9 mouse cellular contexts compared by ENCODE assay signal in genomic region chr12:16185431-16185923, GRCm38 (mm10).
A peak's percentile ranks its signal among the peaks of the same experiment; 100 is the strongest.
DNase-seq lines count a peak whose midpoint lies in the region; ATAC-seq and TF ChIP-seq lines count a peak whose summit lies in the region.
"Had no signal": no experiment of that assay in that cellular context is flagged by ENCODE, and none has a peak within 500 bp of the region (broad histone marks: within the 10 kb centered on the region; RNA-seq: fewer than 3 reads in every experiment).

No protein-coding gene starts in this region.

- peak overlapping the region; percentile 65 for H3K4me3 ChIP-seq in gastrocnemius, adult 2 months
- H3K4me3 ChIP-seq in forebrain, embryonic 11.5 days (ENCODE audit: low read depth, low read length): no peak overlapping the region
- no peak overlapping the region for H3K4me3 ChIP-seq in neural tube, embryonic 15.5 days (replicated peaks)

- H3K27me3 ChIP-seq in forebrain, embryonic 11.5 days (ENCODE audit: control insufficient read depth, insufficient read depth, low read length): no peaks in the 10 kb centered on the region
- H3K27me3 ChIP-seq in neural tube, embryonic 15.5 days (replicated peaks): no peaks in the 10 kb centered on the region
- H3K27me3 ChIP-seq: CH12.LX had no signal

- peak overlapping the region; percentile 73 for H3K27ac ChIP-seq in gastrocnemius, adult 2 months
- no peak overlapping the region for H3K27ac ChIP-seq in forebrain, embryonic 11.5 days (ENCODE audit: low read depth, low read length)
- no peak overlapping the region for H3K27ac ChIP-seq in neural tube, embryonic 15.5 days (replicated peaks)

- DNase-seq in embryo, embryonic 10 days (ENCODE audit: low spot score): peak; percentile 14
- no peak for DNase-seq in embryo, embryonic 9.5 days (ENCODE audit: extremely low spot score)
- DNase-seq in gastrocnemius, adult 2 months: peak; percentile 47
- peak; percentile 13 for DNase-seq in kidney, adult 9 months
- peak; percentile 21 for DNase-seq in lung, postnatal 36 days
- DNase-seq in thymus, postnatal 25 days: peak; percentile 67
- no peak for DNase-seq in forebrain, embryonic 11.5 days (ENCODE audit: low spot score)

- no peaks in the 10 kb centered on the region for H3K4me1 ChIP-seq in forebrain, embryonic 11.5 days (replicated peaks; ENCODE audit: control insufficient read depth, insufficient read depth, low read length)
- H3K4me1 ChIP-seq in neural tube, embryonic 15.5 days: 0 out of 2 replicates have a peak, but pooled peaks cover 5% of the 10 kb centered on the region

- H3K36me3 ChIP-seq in forebrain, embryonic 11.5 days (ENCODE audit: control insufficient read depth, insufficient read depth, low read length): no peaks in the 10 kb centered on the region
- no peaks in the 10 kb centered on the region for H3K36me3 ChIP-seq in neural tube, embryonic 15.5 days

- no peak for ATAC-seq in forebrain, embryonic 11.5 days (replicated peaks; ENCODE audit: low FRiP score)
- no peak for ATAC-seq in neural tube, embryonic 15.5 days (ENCODE audit: low FRiP score)

- H3K4me2 ChIP-seq in forebrain, embryonic 11.5 days (ENCODE audit: low read depth, low read length, severe bottlenecking): no peak overlapping the region
- H3K4me2 ChIP-seq in neural tube, embryonic 15.5 days: no peak overlapping the region

- H3K9me3 ChIP-seq in forebrain, embryonic 11.5 days (ENCODE audit: control insufficient read depth, low read length): no peaks in the 10 kb centered on the region
- no peaks in the 10 kb centered on the region for H3K9me3 ChIP-seq in neural tube, embryonic 15.5 days (replicated peaks)

- TF ChIP-seq CTCF in gastrocnemius, adult 2 months (IDR thresholded peaks at IDR 0.05): no peak

- intact Hi-C loops in gastrocnemius, adult 2 months (cut with DNase I): loop anchor here (10.0 kb wide), 1 partner anchor 371 kb away; the partner anchor contains the start of gene Trib2

- 85% methylated on average over 14 of the region's 14 CpGs for WGBS in forebrain, embryonic 11.5 days
- WGBS in neural tube, embryonic 15.5 days: 83% methylated on average over 14 of the region's 14 CpGs

- H3K9ac ChIP-seq in forebrain, embryonic 11.5 days (ENCODE audit: low read length): no peak overlapping the region
- H3K9ac ChIP-seq in neural tube, embryonic 15.5 days (replicated peaks): no peak overlapping the region

Comparison
In these comparisons a context has a peak if more than half of its experiments do, and no peak if none do; other contexts are left out.
1. DNase-seq: peak in embryo, embryonic 10 days (single experiment), gastrocnemius, adult 2 months (single experiment), kidney, adult 9 months (single experiment), lung, postnatal 36 days (single experiment) and thymus, postnatal 25 days (single experiment); none in embryo, embryonic 9.5 days (single experiment) and forebrain, embryonic 11.5 days (single experiment).